Mouse (Mus musculus) erythroblast, adult 5-6 weeks (primary cell): ENCODE measurements around the gene Pdzd3. TPM values are rescaled to one million over a fixed set of nuclear protein-coding genes. Genes with fewer than 3 reads are reported as not detected.

ENCODE experiments used
- ATAC-seq: replicated peaks from 2 replicates; pipeline ENCODE4 v1.8.0; 2016; ENCODE audit warnings: moderate number of reproducible peaks, mild to moderate bottlenecking, moderate TSS enrichment, inconsistent platforms; ENCODE audit not compliant: poor library complexity, low FRiP score, severe bottlenecking
- total RNA-seq, 2 experiments: library from RNA; stranded (forward) in 1 of 2; stranded (reverse) in 1 of 2; fragments of 150-400 nt in 1 of 2; fragments of 200-764, 138-1000 nt in 1 of 2; gene quantifications; 2 replicates each; pipeline versions ENCODE4 v1.2.3 to v1.2.4; 2015 to 2017; ENCODE audit warnings: low replicate concordance in 2 of 2

Pdzd3 gene
- total RNA-seq, 2 experiments from 2014 or later, result not detected

- ATAC-seq, result no peak
Observed at GRCm38 (mm10) chr9:44254508-44255135, 3.4 kb upstream of the Pdzd3 start.

- ATAC-seq, result no peak
Observed at GRCm38 (mm10) chr9:44253441-44253840, 2.2 kb upstream of the Pdzd3 start.

- no peak for ATAC-seq
Observed at GRCm38 (mm10) chr9:44250445-44250844, 826 bp downstream of the Pdzd3 start.

GRCm38 (mm10) chr9:44249181-44250146, 1.8 kb downstream of the Pdzd3 start:
- ATAC-seq, result peak; percentile 41; the same call in 1 of the 2 replicates

GRCm38 (mm10) chr9:44247907-44248306, 3.4 kb downstream of the Pdzd3 start:
- ATAC-seq, result no peak

GRCm38 (mm10) chr9:44243621-44244020, 7.7 kb downstream of the Pdzd3 start:
- no peak for ATAC-seq

- ATAC-seq, result no peak
Observed at GRCm38 (mm10) chr9:44241418-44241817, 9.9 kb downstream of the Pdzd3 start.

GRCm38 (mm10) chr9:44240911-44241310, 10.4 kb downstream of the Pdzd3 start:
- no peak for ATAC-seq

GRCm38 (mm10) chr9:44240399-44240798, 10.9 kb downstream of the Pdzd3 start, which contains the start of gene Ccdc153:
Gene Ccdc153 (plus strand): TSS chr9:44240676.
- no peak for ATAC-seq

GRCm38 (mm10) chr9:44239447-44239846, 11.8 kb downstream of the Pdzd3 start:
- peak; percentile 64 for ATAC-seq

- no peak for ATAC-seq
Observed at GRCm38 (mm10) chr9:44238501-44239190, 12.6 kb downstream of the Pdzd3 start.

- no peak for ATAC-seq
Observed at GRCm38 (mm10) chr9:44237128-44237527, 14.1 kb downstream of the Pdzd3 start.

GRCm38 (mm10) chr9:44236601-44237000, 14.7 kb downstream of the Pdzd3 start:
- no peak for ATAC-seq

- peak; percentile 67 for ATAC-seq
Observed at GRCm38 (mm10) chr9:44234479-44235427, 16.5 kb downstream of the Pdzd3 start.

GRCm38 (mm10) chr9:44233802-44234478, 17.3 kb downstream of the Pdzd3 start, which contains the start of gene Cbl:
Gene Cbl (minus strand): TSS chr9:44234049.
- peak; percentile 88 for ATAC-seq

GRCm38 (mm10) chr9:44233021-44233801, 18.1 kb downstream of the Pdzd3 start:
- ATAC-seq, result peak; percentile 22

- ATAC-seq, result no peak
Observed at GRCm38 (mm10) chr9:44231609-44232008, 19.7 kb downstream of the Pdzd3 start.

- no peak for ATAC-seq
Observed at GRCm38 (mm10) chr9:44225993-44226392, 25.3 kb downstream of the Pdzd3 start.
